Mouse (Mus musculus) CH12.LX (cell line): Measurements from ENCODE around the gene Ccr10. TPM values are rescaled to one million over a fixed set of nuclear protein-coding genes. Genes with fewer than 3 reads are reported as not detected.

ENCODE experiments used
- DNase-seq: peaks from one replicate; pipeline ENCODE4 v3.0.0-alpha.2; 2013; ENCODE audit errors: extremely low read depth
- H3K27ac ChIP-seq: 2 replicates; pipeline ENCODE4 v1.5.1; 2012; ENCODE audit warnings: low read depth, mild to moderate bottlenecking, control low read depth, moderate library complexity; ENCODE audit not compliant: insufficient read depth
- H3K27me3 ChIP-seq: replicated peaks from 2 replicates; pipeline ENCODE3; 2012; ENCODE audit warnings: inconsistent platforms
- H3K36me3 ChIP-seq, 2 experiments: replicated peaks in 1 of 2; 2 replicates each; pipeline versions ENCODE3 to v1.6.1; 2012; ENCODE audit warnings: inconsistent platforms in 1 of 2, low read length in 1 of 2, mild to moderate bottlenecking in 1 of 2, mixed read lengths in 1 of 2, moderate library complexity in 1 of 2; ENCODE audit not compliant: control insufficient read depth in 1 of 2, insufficient read depth in 1 of 2
- H3K4me1 ChIP-seq, 2 experiments: 2 replicates each; pipeline ENCODE4 v1.6.1; 2012; ENCODE audit warnings: inconsistent platforms in 1 of 2, moderate library complexity in 1 of 2; ENCODE audit not compliant: insufficient read depth in 2 of 2, control insufficient read depth in 1 of 2
- H3K4me2 ChIP-seq: 2 replicates; pipeline ENCODE4 v1.6.1; 2012; ENCODE audit warnings: low read depth, mild to moderate bottlenecking, control low read depth; ENCODE audit not compliant: poor library complexity, insufficient read depth, severe bottlenecking
- H3K4me3 ChIP-seq, 3 experiments: fragments of 150-350 bp in 1 of 3; sonication (generic) in 1 of 3; replicated peaks in 1 of 3; 2 replicates each; pipeline versions ENCODE3 to v1.5.1; 2011 to 2012; ENCODE audit warnings: low read depth in 2 of 3, low read length in 2 of 3, mild to moderate bottlenecking in 2 of 3, moderate library complexity in 2 of 3, control low read depth in 1 of 3, improper control_type of control experiment in 1 of 3, inconsistent platforms in 1 of 3, mixed read lengths in 1 of 3; ENCODE audit not compliant: poor library complexity in 1 of 3
- H3K79me2 ChIP-seq: replicated peaks from 2 replicates; pipeline ENCODE4 v1.6.1; 2012; ENCODE audit warnings: mild to moderate bottlenecking, moderate library complexity; ENCODE audit not compliant: control insufficient read depth, poor library complexity, insufficient read depth, severe bottlenecking; ENCODE audit errors: extremely low read depth
- H3K9ac ChIP-seq: 2 replicates; pipeline ENCODE4 v1.6.1; 2012; ENCODE audit warnings: low read depth, mild to moderate bottlenecking, control low read depth, moderate library complexity; ENCODE audit not compliant: insufficient read depth
- H3K9me3 ChIP-seq: replicated peaks from 2 replicates; pipeline ENCODE3; 2012; ENCODE audit warnings: low read length, inconsistent platforms, mixed read lengths
- CHD1 ChIP-seq: IDR thresholded peaks from 2 replicates; pipeline ENCODE4 v1.6.1; 2012; ENCODE audit warnings: low read depth, low read length, improper control_type of control experiment, inconsistent platforms
- CHD2 ChIP-seq: IDR thresholded peaks from 2 replicates; pipeline ENCODE4 v1.6.1; 2011; ENCODE audit warnings: low read length, improper control_type of control experiment
- E2F4 ChIP-seq: IDR thresholded peaks from 2 replicates; pipeline ENCODE4 v1.6.1; 2011; ENCODE audit warnings: low read depth, low read length, improper control_type of control experiment; ENCODE audit not compliant: insufficient replicate concordance
- ELF1 ChIP-seq: IDR thresholded peaks from 2 replicates; pipeline ENCODE4 v1.6.1; 2014; ENCODE audit warnings: low read depth, mild to moderate bottlenecking, inconsistent platforms, low read length, improper control_type of control experiment
- EP300 ChIP-seq: IDR thresholded peaks from 2 replicates; pipeline ENCODE4 v1.6.1; 2011; ENCODE audit warnings: low read length, improper control_type of control experiment
- ETS1 ChIP-seq: conservative IDR thresholded peaks from 2 replicates; pipeline ENCODE4 v1.6.1; 2012; ENCODE audit warnings: low read depth, mild to moderate bottlenecking, inconsistent platforms, low read length, improper control_type of control experiment, moderate library complexity
- IRF4 ChIP-seq: IDR thresholded peaks from 2 replicates; pipeline ENCODE4 v1.6.1; 2014; ENCODE audit warnings: low read depth, mild to moderate bottlenecking, inconsistent platforms, low read length, improper control_type of control experiment
- JUND ChIP-seq: conservative IDR thresholded peaks from 2 replicates; pipeline ENCODE4 v1.6.1; 2011; ENCODE audit warnings: low read depth, low read length, improper control_type of control experiment
- MAFK ChIP-seq: IDR thresholded peaks from 2 replicates; pipeline ENCODE4 v1.6.1; 2011; ENCODE audit warnings: low read length, improper control_type of control experiment; ENCODE audit not compliant: insufficient replicate concordance
- MAX ChIP-seq: IDR thresholded peaks from 2 replicates; pipeline ENCODE4 v1.6.1; 2011; ENCODE audit warnings: low read length, improper control_type of control experiment
- MAZ ChIP-seq: IDR thresholded peaks from 2 replicates; pipeline ENCODE4 v1.6.1; 2012; ENCODE audit warnings: low read depth, mild to moderate bottlenecking, inconsistent platforms, low read length, improper control_type of control experiment, moderate library complexity
- MEF2A ChIP-seq: IDR thresholded peaks from 2 replicates; pipeline ENCODE4 v1.6.1; 2014; ENCODE audit warnings: low read depth, mild to moderate bottlenecking, inconsistent platforms, low read length, improper control_type of control experiment, borderline replicate concordance
- MXI1 ChIP-seq: IDR thresholded peaks from 2 replicates; pipeline ENCODE4 v1.6.1; 2011; ENCODE audit warnings: mild to moderate bottlenecking, low read depth, low read length, improper control_type of control experiment
- MYC ChIP-seq: IDR thresholded peaks from 2 replicates; pipeline ENCODE4 v1.6.1; 2011; ENCODE audit warnings: low read depth, mild to moderate bottlenecking, improper control_type of control experiment, low read length
- NELFE ChIP-seq: IDR thresholded peaks from 2 replicates; pipeline ENCODE4 v1.6.1; 2011; ENCODE audit warnings: low read depth, low read length, improper control_type of control experiment
- NRF1 ChIP-seq: IDR thresholded peaks from 2 replicates; pipeline ENCODE4 v1.6.1; 2014; ENCODE audit warnings: low read depth, mild to moderate bottlenecking, inconsistent platforms, low read length, improper control_type of control experiment, moderate library complexity
- RAD21 ChIP-seq: IDR thresholded peaks from 2 replicates; pipeline ENCODE4 v1.6.1; 2011; ENCODE audit warnings: low read depth, mild to moderate bottlenecking, low read length, improper control_type of control experiment, moderate library complexity
- RCOR1 ChIP-seq: conservative IDR thresholded peaks from 2 replicates; pipeline ENCODE4 v1.6.1; 2012; ENCODE audit warnings: low read depth, mild to moderate bottlenecking, inconsistent platforms, low read length, improper control_type of control experiment
- SIN3A ChIP-seq: IDR thresholded peaks from 2 replicates; pipeline ENCODE4 v1.6.1; 2012; ENCODE audit warnings: low read length, improper control_type of control experiment, inconsistent platforms
- SMC3 ChIP-seq: IDR thresholded peaks from 2 replicates; pipeline ENCODE4 v1.6.1; 2011; ENCODE audit warnings: low read depth, low read length, improper control_type of control experiment
- TBP ChIP-seq: conservative IDR thresholded peaks from 2 replicates; pipeline ENCODE4 v1.6.1; 2011; ENCODE audit warnings: low read depth, low read length, improper control_type of control experiment
- TCF12 ChIP-seq: IDR thresholded peaks from 2 replicates; pipeline ENCODE4 v1.6.1; 2014; ENCODE audit warnings: low read depth, mild to moderate bottlenecking, inconsistent platforms, low read length, improper control_type of control experiment
- UBTF ChIP-seq: IDR thresholded peaks from 2 replicates; pipeline ENCODE4 v1.6.1; 2012; ENCODE audit warnings: low read depth, mild to moderate bottlenecking, inconsistent platforms, low read length, improper control_type of control experiment, moderate library complexity
- USF1 ChIP-seq: IDR thresholded peaks from 2 replicates; pipeline ENCODE4 v1.6.1; 2014; ENCODE audit warnings: low read depth, mild to moderate bottlenecking, inconsistent platforms, low read length, improper control_type of control experiment
- USF2 ChIP-seq: conservative IDR thresholded peaks from 2 replicates; pipeline ENCODE4 v1.6.1; 2011; ENCODE audit warnings: low read depth, low read length, improper control_type of control experiment
- ZC3H11A ChIP-seq: IDR thresholded peaks from 2 replicates; pipeline ENCODE4 v1.6.1; 2012; ENCODE audit warnings: low read depth, mild to moderate bottlenecking, inconsistent platforms, low read length, improper control_type of control experiment
- ZKSCAN1 ChIP-seq: IDR thresholded peaks from 2 replicates; pipeline ENCODE4 v1.6.1; 2012; ENCODE audit warnings: low read depth, inconsistent platforms, low read length, improper control_type of control experiment, borderline replicate concordance
- ZMIZ1 ChIP-seq: IDR thresholded peaks from 2 replicates; pipeline ENCODE4 v1.6.1; 2012; ENCODE audit warnings: low read depth, mild to moderate bottlenecking, inconsistent platforms, low read length, improper control_type of control experiment
- dilution Hi-C: fragments of 300-500 bp; cut with MboI; formaldehyde crosslinking; loops from 2 replicates; pipeline ENCODE4 v1.14.3; 2020; ENCODE audit warnings: low sequenced_read_pairs; ENCODE audit not compliant: extremely low pct_unique_long_range_greater_than_20kb, extremely low pct_ligation_motif_present
- in situ Hi-C: fragments of 300-500 bp; cut with MboI; formaldehyde crosslinking; loops from 3 replicates; pipeline ENCODE4 v1.14.3; 2019; ENCODE audit warnings: low sequenced_read_pairs, low pct_ligation_motif_present, low pct_unique_long_range_greater_than_20kb, mixed read lengths
- polyA plus RNA-seq: library from polyadenylated mRNA; unstranded; fragments of >175 nt; gene quantifications from 2 replicates; pipeline ENCODE4 v1.2.1, GENCODE M21; 2012; ENCODE audit warnings: low read depth; ENCODE audit not compliant: insufficient read length
- total RNA-seq, 2 experiments: library from RNA; depleted of rRNA; stranded (reverse); fragments of 300-350 nt in 1 of 2; fragments of >200 nt in 1 of 2; gene quantifications; 2 replicates each; pipeline ENCODE4 v1.2.3; 2012 to 2014

Gene Ccr10
- total and polyA plus RNA-seq, 3 experiments, result 12.3 to 29.6 (median 17.2) TPM

- peak overlapping the region; percentile 57 for H3K27ac ChIP-seq
- peaks cover 41 to 95% of the 10 kb centered on the region in 2 experiments for H3K36me3 ChIP-seq
- peaks cover 25 to 41% of the 10 kb centered on the region in 2 experiments for H3K4me1 ChIP-seq
- TF ChIP-seq SIN3A (peak; percentile 36; the same call in 1 of the 2 replicates), ETS1 (peak; percentile 37; the same call in 1 of the 2 replicates), RCOR1 (no peak), MXI1 (peak; percentile 24; the same call in 1 of the 2 replicates), ELF1 (no peak), CHD1 (peak; percentile 94; the same call in 1 of the 2 replicates), E2F4 (no peak), MAX (peak; percentile 0; the same call in 1 of the 2 replicates), USF2 (no peak), IRF4 (0 out of 2 replicates have a peak, but pooled peaks have one; percentile 25), TCF12 (no peak), UBTF (no peak)
- H3K79me2 ChIP-seq, result no peaks in the 10 kb centered on the region
- H3K4me3 ChIP-seq, result no peak overlapping the region
- H3K9ac ChIP-seq, result no peak overlapping the region
- no peaks in the 10 kb centered on the region for H3K27me3 ChIP-seq
- no peaks in the 10 kb centered on the region for H3K9me3 ChIP-seq
- DNase-seq, result no peak
- peak overlapping the region; percentile 44 for H3K4me2 ChIP-seq
- in situ Hi-C loops, result no loop called here
- dilution Hi-C loops, result no loop called here
Measured at GRCm38 (mm10) chr11:101195101-101195500, 19.9 kb upstream of the Ccr10 start.

DNA sequence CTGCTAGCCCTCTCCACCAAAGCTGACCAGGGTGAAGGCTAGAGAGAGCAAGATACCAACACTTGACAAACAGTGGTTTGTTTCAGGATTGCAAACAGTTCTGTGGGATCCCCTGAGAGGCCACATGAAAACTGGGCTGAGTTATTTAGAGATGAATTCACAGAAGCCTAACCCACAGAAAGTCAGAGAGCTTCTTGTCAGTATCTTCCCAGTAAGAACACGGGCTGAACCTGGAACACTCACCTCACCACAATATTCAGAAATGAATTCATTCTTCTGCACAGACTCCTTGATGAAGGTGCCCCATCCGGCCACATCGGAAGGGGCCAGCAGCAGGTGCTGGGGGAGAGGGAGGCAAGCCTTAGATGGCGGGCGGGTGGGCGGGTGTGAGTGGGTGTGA, 19.4 kb upstream of the Ccr10 start:
- Histone ChIP-seq H3K79me2 (no peaks in the 10 kb centered on the region), H3K9me3 (no peaks in the 10 kb centered on the region), H3K4me2 (peak overlapping the region; percentile 44), H3K4me3 (peak overlapping the region in 1 of 3 experiments; percentile 15), H3K36me3 (peaks cover 41 to 95% of the 10 kb centered on the region in 2 experiments), H3K27me3 (no peaks in the 10 kb centered on the region), H3K4me1 (peaks cover 25 to 44% of the 10 kb centered on the region in 2 experiments), H3K27ac (peak overlapping the region; percentile 58), H3K9ac (peak overlapping the region; percentile 11)
- peak; percentile 68; the same call in 1 of the 2 replicates for TF ChIP-seq MAZ
- peak; percentile 69 for TF ChIP-seq MEF2A
- TF ChIP-seq RAD21, result no peak
- TF ChIP-seq ZKSCAN1, result no peak
- TF ChIP-seq UBTF, result 0 out of 2 replicates have a peak, but pooled peaks have one; percentile 34
- no peak; the same call in 1 of the 2 replicates for TF ChIP-seq MAX
- TF ChIP-seq IRF4, result peak; percentile 78
- TF ChIP-seq CHD1, result no peak
- TF ChIP-seq USF1, result no peak
- no peak for TF ChIP-seq NELFE
- no peak for TF ChIP-seq NRF1
- no peak for TF ChIP-seq TBP
- TF ChIP-seq MXI1, result no peak; the same call in 1 of the 2 replicates
- TF ChIP-seq USF2, result no peak
- peak; percentile 86 for TF ChIP-seq EP300
- TF ChIP-seq ETS1, result peak; percentile 52
- peak; percentile 78 for TF ChIP-seq MAFK
- TF ChIP-seq SMC3, result no peak
- TF ChIP-seq MYC, result 0 out of 2 replicates have a peak, but pooled peaks have one; percentile 38
- TF ChIP-seq SIN3A, result no peak; the same call in 1 of the 2 replicates
- peak; percentile 66; the same call in 1 of the 2 replicates for TF ChIP-seq JUND
- peak; percentile 82 for TF ChIP-seq RCOR1
- TF ChIP-seq CHD2, result peak; percentile 74
- 0 out of 2 replicates have a peak, but pooled peaks have one; percentile 22 for TF ChIP-seq ZMIZ1
- TF ChIP-seq E2F4, result 0 out of 2 replicates have a peak, but pooled peaks have one; percentile 32
- TF ChIP-seq TCF12, result peak; percentile 85
- no peak for TF ChIP-seq ZC3H11A
- dilution Hi-C loops (no loop called here), in situ Hi-C loops (no loop called here)
- DNase-seq, result peak; percentile 66
